Mouse (Mus musculus) thymus, adult 2 months (tissue): ENCODE data around the gene Olfr1246.

Source experiments
- CTCF ChIP-seq: fragments of 200-500 bp; IDR thresholded peaks from 2 replicates; pipeline ENCODE4 v1.5.1; 2012; ENCODE audit warnings: mild to moderate bottlenecking, control low read depth, low read length, moderate library complexity, borderline replicate concordance; ENCODE audit not compliant: control insufficient read depth, poor library complexity, insufficient read depth; ENCODE audit errors: extremely low read depth
- POLR2A ChIP-seq: fragments of 200-500 bp; IDR thresholded peaks from 2 replicates; pipeline ENCODE4 v1.6.1; 2012; ENCODE audit warnings: mild to moderate bottlenecking, low read length, control low read depth, moderate library complexity; ENCODE audit not compliant: control insufficient read depth, poor library complexity, insufficient read depth; ENCODE audit errors: extremely low read depth

- no peak for TF ChIP-seq POLR2A
- no peak for TF ChIP-seq CTCF
These were observed 48.4 kb downstream of the Olfr1246 start for GRCm38 (mm10) chr2:89544516-89544915.
